Mouse (Mus musculus) lung, postnatal 14 days (tissue): Measurements from ENCODE around the gene Crot.
"Not testable (repeated sequence)": the region's sequence is repeated elsewhere in the genome, so short reads cannot be mapped to it uniquely, and the experiment has no call there.

Experiments
- DNase-seq: peaks from one replicate; pipeline ENCODE4 v3.0.0; 2021

Crot gene

DNA sequence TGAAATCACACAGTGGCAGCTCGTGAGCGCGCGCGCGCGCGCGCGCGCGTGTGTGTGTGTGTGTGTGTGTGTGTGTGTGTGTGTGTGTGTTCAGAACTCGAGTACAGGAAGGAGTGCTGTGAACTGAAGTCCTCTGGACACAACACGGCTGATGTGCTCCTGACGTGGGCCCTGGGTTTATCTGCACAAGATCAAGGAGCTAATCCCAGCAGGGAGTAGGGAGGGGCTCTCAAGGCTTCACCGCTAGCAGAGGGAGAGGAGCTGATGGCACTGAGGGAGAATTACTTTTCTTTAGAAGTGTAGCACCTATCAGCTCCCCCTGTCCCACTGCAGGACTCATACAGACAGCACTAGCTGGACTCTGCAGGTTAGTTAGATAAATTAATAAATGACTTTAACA, 5.5 kb downstream of the Crot start:
- DNase-seq, result no peak

- no peak for DNase-seq
Observed at GRCm38 (mm10) chr5:8990526-8990925, 6.6 kb downstream of the Crot start.

- no peak for DNase-seq
Observed at GRCm38 (mm10) chr5:8987925-8988324, 9.2 kb downstream of the Crot start.

DNA sequence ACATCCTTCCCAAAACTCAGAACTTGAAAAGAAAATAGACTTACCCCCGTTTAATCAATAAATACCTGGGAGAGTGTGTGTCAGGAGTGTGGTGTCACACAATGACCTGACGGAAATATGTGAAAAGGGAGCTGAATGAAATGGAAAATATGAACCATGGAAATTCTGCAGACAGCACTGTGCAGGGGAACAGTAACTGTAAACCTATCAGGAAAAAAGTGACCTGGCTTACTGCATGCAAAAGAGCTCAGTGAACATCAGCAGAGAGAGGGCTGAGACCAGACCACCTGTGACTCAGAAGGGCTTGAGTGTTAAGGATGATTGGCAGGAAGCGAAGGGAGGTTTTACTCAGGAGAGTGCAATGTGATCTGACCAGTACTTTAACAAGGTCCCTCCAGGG, 11.7 kb downstream of the Crot start:
- no peak for DNase-seq

DNA sequence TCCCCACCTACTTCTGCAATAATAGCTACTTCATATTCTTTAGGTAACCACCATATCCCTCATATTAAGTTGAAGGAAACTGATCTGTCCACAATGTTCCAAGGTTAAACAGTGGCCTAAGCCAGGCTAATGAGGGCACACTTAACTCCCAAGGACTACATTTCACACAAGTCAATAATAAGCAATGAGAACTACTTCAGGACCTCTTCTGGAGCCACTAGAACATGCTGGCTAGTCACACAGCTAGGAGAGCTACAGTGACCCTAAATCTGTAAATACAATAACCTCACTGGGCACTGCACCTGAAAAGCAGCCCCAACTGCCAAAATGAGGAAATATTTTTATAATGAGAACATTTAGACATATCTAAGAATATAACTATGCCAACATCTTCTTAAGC, 22.4 kb downstream of the Crot start:
- no peak for DNase-seq

- DNase-seq, result no peak
Observed at GRCm38 (mm10) chr5:8972355-8972754, 24.8 kb downstream of the Crot start.

GRCm38 (mm10) chr5:8970694-8971093, 26.4 kb downstream of the Crot start:
- no peak for DNase-seq

- DNase-seq, result no peak
Observed at GRCm38 (mm10) chr5:8964487-8964886, 32.6 kb downstream of the Crot start.

- no peak for DNase-seq
Observed at GRCm38 (mm10) chr5:8960534-8960933, 36.6 kb downstream of the Crot start.

DNA sequence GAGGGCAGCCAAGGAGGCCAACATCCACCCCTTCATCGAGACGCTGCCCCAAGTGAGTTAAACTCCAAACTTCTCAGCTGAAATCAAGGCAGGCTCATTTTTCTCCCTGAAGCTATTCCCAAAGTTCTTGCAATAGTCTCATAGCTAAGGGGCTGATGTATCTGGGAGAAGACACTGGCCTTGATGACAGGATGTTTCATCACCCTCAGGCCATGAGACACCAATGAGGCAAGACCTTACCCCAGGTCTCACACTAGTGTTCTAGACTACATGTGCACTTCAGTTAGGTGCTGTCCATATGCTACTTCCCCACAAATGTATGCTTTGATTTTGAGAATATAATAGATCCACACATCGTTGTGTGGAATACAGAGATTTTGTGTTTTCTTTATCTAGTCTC, 41.6 kb downstream of the Crot start:
- no peak for DNase-seq

- DNase-seq, result no peak
Observed at GRCm38 (mm10) chr5:8953660-8954059, 43.5 kb downstream of the Crot start.

DNA sequence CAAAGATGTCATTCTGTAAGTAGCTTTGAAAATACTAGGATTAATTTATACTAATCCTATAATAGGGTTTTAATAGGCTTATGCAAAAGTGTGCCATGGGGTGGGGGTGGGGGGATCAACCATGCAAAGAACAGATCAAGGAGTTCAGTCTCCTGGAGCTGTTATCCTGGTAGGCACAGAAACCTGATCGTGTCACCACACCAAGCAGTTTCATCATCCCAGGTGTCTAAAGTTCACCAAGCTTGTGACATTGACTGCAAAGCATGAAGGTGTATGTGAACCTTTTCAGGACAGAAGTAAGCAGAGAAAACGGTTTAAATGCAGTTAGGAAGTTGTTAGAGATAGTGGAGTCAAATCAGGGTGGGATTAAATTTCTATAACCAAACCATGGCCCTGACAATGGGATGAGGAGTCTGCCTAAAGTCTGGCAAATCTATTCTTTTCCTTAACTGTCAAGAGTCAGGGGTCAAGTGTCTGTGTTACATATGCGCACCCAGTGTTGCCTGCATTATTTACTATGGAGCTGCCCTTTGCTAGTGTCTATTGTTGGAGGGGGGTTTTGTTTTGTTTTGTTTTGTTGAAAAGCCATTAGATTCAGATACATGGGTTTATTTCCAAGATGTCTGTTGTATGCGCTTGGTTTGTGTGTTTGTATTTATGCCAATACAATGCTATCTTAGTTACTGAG, 49.6 kb downstream of the Crot start:
- DNase-seq, result no peak

GRCm38 (mm10) chr5:8943836-8944235, 53.3 kb downstream of the Crot start:
- DNase-seq, result no peak

GRCm38 (mm10) chr5:8941266-8941665, 55.9 kb downstream of the Crot start:
- DNase-seq, result not testable (repeated sequence)

GRCm38 (mm10) chr5:8937965-8938364, 59.2 kb downstream of the Crot start:
- no peak for DNase-seq

DNA sequence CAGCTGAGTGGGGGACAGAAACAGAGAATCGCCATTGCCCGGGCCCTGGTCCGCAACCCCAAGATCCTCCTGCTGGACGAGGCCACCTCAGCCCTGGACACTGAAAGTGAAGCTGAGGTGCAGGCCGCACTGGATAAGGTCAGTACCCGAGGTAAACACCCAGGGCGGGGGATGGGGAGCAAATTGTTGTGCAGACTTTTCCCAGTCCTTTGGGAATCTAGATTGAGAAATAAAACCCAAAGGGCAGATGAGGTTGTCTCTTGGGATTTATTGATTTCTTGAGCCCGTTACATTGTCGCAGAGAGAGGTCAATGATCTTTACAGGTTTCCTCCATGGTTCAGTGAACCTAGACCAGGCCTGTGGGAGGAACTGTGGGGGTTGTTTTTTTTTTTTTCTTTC, 68.7 kb downstream of the Crot start:
- DNase-seq, result no peak

GRCm38 (mm10) chr5:8917069-8917468, 80.1 kb downstream of the Crot start:
- no peak for DNase-seq

DNA sequence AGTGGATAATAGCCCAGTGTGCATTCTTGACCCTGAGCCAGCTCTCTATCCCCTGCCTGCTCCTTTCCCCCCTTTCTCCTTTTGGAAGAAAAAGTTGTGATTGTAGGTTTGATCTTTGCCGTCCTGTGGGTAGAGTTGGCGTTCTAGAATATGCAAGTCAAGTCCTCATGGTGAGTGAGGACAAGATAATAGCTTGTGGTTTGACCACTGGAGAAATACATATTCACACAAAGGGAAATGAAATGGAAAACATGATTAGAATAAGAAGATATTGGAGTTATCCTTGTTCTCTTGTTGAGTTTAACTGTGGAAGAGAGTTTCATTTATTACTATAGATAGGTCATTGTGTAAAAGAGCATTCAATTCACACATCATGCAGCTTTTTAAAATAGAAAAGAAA, 80.7 kb downstream of the Crot start:
- no peak for DNase-seq
